In genomic region chr15:63969131-63969530, GRCm38 (mm10) we compare ENCODE assay signal across 17 mouse cellular contexts. TPM values are rescaled to one million over a fixed set of nuclear protein-coding genes. Genes with fewer than 3 reads are reported as not detected.
"Had no signal": no experiment of that assay in that cellular context is flagged by ENCODE, and none has a peak within 500 bp of the region (broad histone marks: within the 10 kb centered on the region; RNA-seq: fewer than 3 reads in every experiment).

No protein-coding gene starts in this region.

- H3K36me3 ChIP-seq: kidney, embryonic 15.5 days; limb, embryonic 12.5 days; liver, embryonic 13.5 days; midbrain, embryonic 12.5 days had no signal

- H3K9me3 ChIP-seq: kidney, embryonic 15.5 days; limb, embryonic 12.5 days; liver, embryonic 13.5 days; midbrain, embryonic 12.5 days had no signal

- ATAC-seq: liver, postnatal 0 days; midbrain, embryonic 16.5 days had no signal

- DNase-seq: kidney, adult 18-20 months; kidney, postnatal 14 days; liver; liver, embryonic 13.5 days; liver, postnatal 0 days; right cerebral cortex, postnatal 25 days; thymus, postnatal 14 days had no signal

- H3K27me3 ChIP-seq: kidney, embryonic 15.5 days; limb, embryonic 12.5 days; liver, embryonic 13.5 days; midbrain, embryonic 12.5 days had no signal

- H3K9ac ChIP-seq: kidney, embryonic 15.5 days; limb, embryonic 12.5 days; liver, embryonic 13.5 days; liver, postnatal 0 days; midbrain, embryonic 12.5 days had no signal

- H3K4me1 ChIP-seq: kidney, embryonic 15.5 days; limb, embryonic 12.5 days; liver, embryonic 13.5 days; midbrain, embryonic 12.5 days had no signal

- H3K4me3 ChIP-seq: kidney, embryonic 15.5 days; limb, embryonic 12.5 days; liver, embryonic 13.5 days; midbrain, embryonic 12.5 days had no signal

- H3K4me2 ChIP-seq: kidney, embryonic 15.5 days; limb, embryonic 12.5 days; liver, embryonic 13.5 days; midbrain, embryonic 12.5 days had no signal

- H3K27ac ChIP-seq: kidney, embryonic 15.5 days; limb, embryonic 12.5 days; liver, embryonic 13.5 days; midbrain, embryonic 12.5 days had no signal

RNA-seq across cellular contexts. Expression of gene Gsdmc4, which starts 57.0 kb away (rescaled TPM):
- total RNA-seq: layer of hippocampus, adult 8-10 months; layer of hippocampus, postnatal 25 days; left cerebral cortex, postnatal 36 days; megakaryocyte-erythroid progenitor cell, adult 5-6 weeks had no signal
- polyA plus RNA-seq: limb, embryonic 12.5 days; liver, embryonic 13.5 days; liver, postnatal 0 days; lung, embryonic 16.5 days; midbrain, embryonic 12.5 days; midbrain, embryonic 16.5 days; neural tube, embryonic 14.5 days had no signal
